Mouse (Mus musculus): ENCODE measurements around the gene Polg.

Polg gene

GRCm38 (mm10) chr7:79466053-79466901, at the start of gene Polg:
Gene Polg (minus strand): TSS chr7:79466362.
- in situ Hi-C loops (cut with MboI, MseI): loop anchor here (25.0 kb wide), 1 partner anchor 846 kb away; the partner anchor contains the start of gene Rccd1

GRCm38 (mm10) chr7:79515861-79516260, 49.7 kb upstream of the Polg start:
- in situ Hi-C loops (cut with MboI, MseI): no loop called here

- in situ Hi-C loops (cut with MboI, MseI): no loop called here
Measured at GRCm38 (mm10) chr7:79515221-79515743, 49.1 kb upstream of the Polg start.

GRCm38 (mm10) chr7:79514361-79514881, 48.3 kb upstream of the Polg start:
- in situ Hi-C loops (cut with MboI, MseI): no loop called here

GRCm38 (mm10) chr7:79513466-79513865, 47.3 kb upstream of the Polg start:
- in situ Hi-C loops (cut with MboI, MseI): no loop called here

- in situ Hi-C loops (cut with MboI, MseI): no loop called here
Measured at GRCm38 (mm10) chr7:79512496-79512895, 46.3 kb upstream of the Polg start.

GRCm38 (mm10) chr7:79511656-79512055, 45.5 kb upstream of the Polg start:
- in situ Hi-C loops (cut with MboI, MseI): no loop called here

GRCm38 (mm10) chr7:79511181-79511580, 45.0 kb upstream of the Polg start:
- in situ Hi-C loops (cut with MboI, MseI): no loop called here

GRCm38 (mm10) chr7:79510686-79511085, 44.5 kb upstream of the Polg start:
- in situ Hi-C loops (cut with MboI, MseI): no loop called here

- in situ Hi-C loops (cut with MboI, MseI): no loop called here
Measured at GRCm38 (mm10) chr7:79509710-79510109, 43.5 kb upstream of the Polg start.

GRCm38 (mm10) chr7:79509235-79509607, 43.1 kb upstream of the Polg start:
- in situ Hi-C loops (cut with MboI, MseI): no loop called here

GRCm38 (mm10) chr7:79508280-79509234, 42.4 kb upstream of the Polg start:
- in situ Hi-C loops (cut with MboI, MseI): no loop called here

GRCm38 (mm10) chr7:79507756-79508155, 41.6 kb upstream of the Polg start:
- in situ Hi-C loops (cut with MboI, MseI): no loop called here

- in situ Hi-C loops (cut with MboI, MseI): no loop called here
Measured at GRCm38 (mm10) chr7:79507101-79507705, 41.0 kb upstream of the Polg start.

GRCm38 (mm10) chr7:79506531-79507090, 40.4 kb upstream of the Polg start:
- in situ Hi-C loops (cut with MboI, MseI): no loop called here

GRCm38 (mm10) chr7:79505876-79506530, 39.8 kb upstream of the Polg start:
- in situ Hi-C loops (cut with MboI, MseI): no loop called here

GRCm38 (mm10) chr7:79505376-79505775, 39.2 kb upstream of the Polg start:
- in situ Hi-C loops (cut with MboI, MseI): no loop called here

GRCm38 (mm10) chr7:79504723-79505122, 38.6 kb upstream of the Polg start:
- in situ Hi-C loops (cut with MboI, MseI): no loop called here

GRCm38 (mm10) chr7:79503656-79504250, 37.6 kb upstream of the Polg start:
- in situ Hi-C loops (cut with MboI, MseI): no loop called here

GRCm38 (mm10) chr7:79503103-79503455, 36.9 kb upstream of the Polg start:
- in situ Hi-C loops (cut with MboI, MseI): no loop called here
